8 mouse cellular contexts compared by ENCODE assay signal in the genomic region with DNA sequence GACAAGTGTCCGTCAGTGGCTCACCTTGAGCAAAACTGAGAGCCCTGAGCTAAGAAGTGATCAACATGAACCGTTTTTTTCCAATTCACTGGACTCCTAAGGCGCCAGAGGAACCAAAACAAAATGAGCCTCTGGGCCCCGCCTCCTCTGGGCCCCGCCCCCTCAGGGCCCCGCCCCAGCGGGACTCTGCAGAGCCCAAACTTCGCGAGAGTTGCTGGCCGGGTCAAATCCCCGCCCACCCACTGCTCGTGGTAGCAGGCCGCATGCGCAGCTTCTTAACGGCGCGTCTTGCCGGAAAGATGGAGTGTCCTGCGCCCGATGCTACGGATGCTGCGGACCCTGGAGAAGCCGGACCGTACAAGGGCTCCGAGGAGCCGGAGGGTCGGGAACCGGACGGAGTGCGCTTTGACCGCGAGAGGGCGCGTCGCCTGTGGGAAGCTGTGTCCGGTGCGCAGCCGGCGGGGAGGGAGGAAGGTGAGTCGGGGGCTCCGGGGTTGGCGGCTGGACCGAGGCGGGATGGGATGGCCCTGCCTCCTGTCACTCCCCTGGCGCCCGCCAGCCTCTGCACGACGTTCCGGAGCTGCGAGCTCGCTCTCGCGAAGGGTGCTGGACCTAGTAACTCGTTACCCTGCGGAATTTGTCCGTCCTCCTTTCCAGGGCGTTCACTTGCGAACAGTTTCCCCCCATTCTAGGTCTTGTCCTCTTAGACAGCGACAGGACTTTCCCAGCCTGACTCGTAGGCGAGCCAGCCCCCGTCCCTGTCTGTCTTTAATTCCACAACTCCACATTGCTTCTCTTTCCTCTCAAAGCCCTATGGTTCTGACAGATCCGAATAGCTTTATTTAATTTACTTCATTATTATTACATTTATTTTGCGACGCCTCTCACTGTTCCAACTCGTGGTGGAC. TPM values are rescaled to one million over a fixed set of nuclear protein-coding genes. Genes with fewer than 3 reads are reported as not detected.
DNase-seq lines count a peak whose midpoint lies in the region; ATAC-seq and TF ChIP-seq lines count a peak whose summit lies in the region.

TSS of gene Zfp346 (plus strand) at position 267 of the 908 bp plus-strand sequence.

- H3K4me2 ChIP-seq in hindbrain, embryonic 13.5 days = peak within 1 kb of the TSS; percentile 82

- peaks cover 16% of the 10 kb centered on the region for H3K36me3 ChIP-seq in hindbrain, embryonic 13.5 days

- peak within 1 kb of the TSS; percentile 84 for H3K4me3 ChIP-seq in hindbrain, embryonic 13.5 days

- H3K9ac ChIP-seq in hindbrain, embryonic 13.5 days = peak within 1 kb of the TSS; percentile 85

- in situ Hi-C loops in Patski (cut with MboI; ENCODE audit: low pct_unique_long_range_greater_than_20kb) = no loop called here

- H3K9me3 ChIP-seq in hindbrain, embryonic 13.5 days = no peaks in the 10 kb centered on the region

- WGBS in hindbrain, embryonic 13.5 days = 1% methylated on average over 65 of the region's 66 CpGs

- POLR2A ChIA-PET in Patski (lab: Charles Lee) = interaction anchor here (0.5 to 1.2 kb wide), 2 partner anchors 29 to 185 kb away, joined by 3 read pairs; no protein-coding TSS in a partner anchor

- peak; percentile 82 for ATAC-seq in Patski
- peak; percentile 90 for ATAC-seq in hindbrain, embryonic 13.5 days (ENCODE audit: low FRiP score)

- CTCF ChIA-PET in Patski (lab: Charles Lee) = no interaction called here

- no peaks in the 10 kb centered on the region for H3K27me3 ChIP-seq in Patski
- H3K27me3 ChIP-seq in hindbrain, embryonic 13.5 days = no peaks in the 10 kb centered on the region

- DNase-seq in Patski (ENCODE audit: low read depth, low spot score) = peak; percentile 73
- peak; percentile 98 for DNase-seq in cerebellum, postnatal 14 days
- peak; percentile 92 to 94 for DNase-seq in frontal cortex, postnatal 14 days (ENCODE audit: low spot score in 2 of 2)
- peak; percentile 83 to 88 for DNase-seq in layer of hippocampus, postnatal 25 days (ENCODE audit: extremely low spot score in 1 of 2, low spot score in 1 of 2)
- DNase-seq in lung, postnatal 25 days (ENCODE audit: low spot score) = peak; percentile 98
- peak; percentile 99 for DNase-seq in retina, embryonic 14.5 days (ENCODE audit: low spot score)
- peak; percentile 99 for DNase-seq in thymus, postnatal 4 days

- H3K4me1 ChIP-seq in hindbrain, embryonic 13.5 days (replicated peaks) = peaks cover 13% of the 10 kb centered on the region

- peak within 1 kb of the TSS; percentile 89 for H3K27ac ChIP-seq in hindbrain, embryonic 13.5 days

- no peak for TF ChIP-seq CTCF in Patski (IDR thresholded peaks at IDR 0.05)

RNA-seq across cellular contexts. Expression of gene Zfp346, which starts in this region (rescaled TPM):
- polyA plus RNA-seq in Patski (2021) = 22.2 TPM
- 25.0 and 28.2 TPM in 2 replicates for polyA plus RNA-seq in hindbrain, embryonic 13.5 days (2015; fragmentation: Nextera tagmentation; extraction: Ambion mirVana)
- 10 to 100 TPM; 45.6 to 51.3 TPM for total RNA-seq in layer of hippocampus, postnatal 25 days (2021)

Comparison
In these comparisons a context has a peak if more than half of its experiments do, and no peak if none do; other contexts are left out.
1. Peak in every context shown above with its lines: DNase-seq, ATAC-seq, H3K4me3 ChIP-seq and H3K27ac ChIP-seq.